Mouse (Mus musculus) ES-Bruce4 (cell line): Measurements from ENCODE around the gene Selplg. TPM values are rescaled to one million over a fixed set of nuclear protein-coding genes. Genes with fewer than 3 reads are reported as not detected.

Source experiments
- H3K27ac ChIP-seq: 2 replicates; pipeline ENCODE4 v1.5.1; 2012; ENCODE audit warnings: low read length, inconsistent platforms; ENCODE audit not compliant: insufficient read depth
- H3K27me3 ChIP-seq: 2 replicates; pipeline ENCODE4 v1.6.1; 2012; ENCODE audit warnings: mild to moderate bottlenecking, low read length, inconsistent platforms; ENCODE audit not compliant: control insufficient read depth, poor library complexity, insufficient read depth, severe bottlenecking
- H3K36me3 ChIP-seq: 2 replicates; pipeline ENCODE4 v1.6.1; 2012; ENCODE audit warnings: inconsistent platforms, mild to moderate bottlenecking, low read length, moderate library complexity; ENCODE audit not compliant: control insufficient read depth, poor library complexity, insufficient read depth, severe bottlenecking
- H3K4me1 ChIP-seq: one replicate; pipeline ENCODE4 v1.8.1; 2011; ENCODE audit warnings: low read length; ENCODE audit not compliant: control insufficient read depth, insufficient read depth
- H3K4me3 ChIP-seq: 2 replicates; pipeline ENCODE4 v1.5.1; 2011; ENCODE audit warnings: low read depth, mild to moderate bottlenecking, low read length
- H3K9ac ChIP-seq: 2 replicates; pipeline ENCODE4 v1.6.1; 2012; ENCODE audit warnings: low read depth, mild to moderate bottlenecking, inconsistent platforms; ENCODE audit not compliant: poor library complexity, severe bottlenecking
- H3K9me3 ChIP-seq: replicated peaks from 2 replicates; pipeline ENCODE4 v1.6.1; 2012; ENCODE audit warnings: mild to moderate bottlenecking, low read length, inconsistent platforms; ENCODE audit not compliant: control insufficient read depth, poor library complexity, insufficient read depth, severe bottlenecking
- CTCF ChIP-seq: IDR thresholded peaks from one replicate; pipeline ENCODE4 v1.8.1; 2011; ENCODE audit warnings: low read depth, low read length
- EP300 ChIP-seq: IDR thresholded peaks from 2 replicates; pipeline ENCODE4 v1.6.1; 2011; ENCODE audit warnings: low read depth, low read length; ENCODE audit not compliant: insufficient read depth
- POLR2A ChIP-seq: IDR thresholded peaks from one replicate; pipeline ENCODE4 v1.8.1; 2011; ENCODE audit warnings: low read length; ENCODE audit not compliant: insufficient read depth
- polyA plus RNA-seq: library from polyadenylated mRNA; stranded (reverse); fragments of >200 nt; gene quantifications from 2 replicates; pipeline ENCODE4 v1.2.4, GENCODE M21; 2011; ENCODE audit warnings: low read depth; ENCODE audit not compliant: missing spikeins, insufficient read depth, insufficient read length

The Selplg gene
- polyA plus RNA-seq, 1 experiment: 0.72 TPM

- no peak overlapping the region for H3K9ac ChIP-seq
- H3K4me1 ChIP-seq: peaks cover 1% of the 10 kb centered on the region
- H3K36me3 ChIP-seq: no peaks in the 10 kb centered on the region
- H3K4me3 ChIP-seq: no peak overlapping the region
- TF ChIP-seq POLR2A (no peak), CTCF (no peak), EP300 (no peak)
- no peaks in the 10 kb centered on the region for H3K27me3 ChIP-seq
- H3K27ac ChIP-seq: no peak overlapping the region
- no peaks in the 10 kb centered on the region for H3K9me3 ChIP-seq
Observed at GRCm38 (mm10) chr5:113864992-113865391, 32.5 kb upstream of the Selplg start.

GRCm38 (mm10) chr5:113863994-113864393, 31.6 kb upstream of the Selplg start:
- Histone ChIP-seq H3K4me3 (no peak overlapping the region), H3K36me3 (no peaks in the 10 kb centered on the region), H3K9ac (no peak overlapping the region), H3K27me3 (no peaks in the 10 kb centered on the region), H3K4me1 (peaks cover 1% of the 10 kb centered on the region), H3K9me3 (no peaks in the 10 kb centered on the region), H3K27ac (no peak overlapping the region)
- TF ChIP-seq CTCF (no peak), POLR2A (no peak), EP300 (no peak)

- H3K27me3 ChIP-seq: no peaks in the 10 kb centered on the region
- H3K9me3 ChIP-seq: no peaks in the 10 kb centered on the region
- no peak overlapping the region for H3K4me3 ChIP-seq
- H3K27ac ChIP-seq: no peak overlapping the region
- H3K36me3 ChIP-seq: no peaks in the 10 kb centered on the region
- H3K9ac ChIP-seq: no peak overlapping the region
- peaks cover 1% of the 10 kb centered on the region for H3K4me1 ChIP-seq
- TF ChIP-seq CTCF: no peak
- TF ChIP-seq EP300: no peak
- no peak for TF ChIP-seq POLR2A
Observed at GRCm38 (mm10) chr5:113862418-113862817, 30.0 kb upstream of the Selplg start.

- no peaks in the 10 kb centered on the region for H3K36me3 ChIP-seq
- no peak for TF ChIP-seq POLR2A
- TF ChIP-seq CTCF: peak; percentile 84
Observed at GRCm38 (mm10) chr5:113861294-113861693, 28.9 kb upstream of the Selplg start.

GRCm38 (mm10) chr5:113858971-113859370, 26.5 kb upstream of the Selplg start:
- peaks cover 3% of the 10 kb centered on the region for H3K4me1 ChIP-seq
- H3K9me3 ChIP-seq: no peaks in the 10 kb centered on the region
- H3K27ac ChIP-seq: no peak overlapping the region
- H3K36me3 ChIP-seq: no peaks in the 10 kb centered on the region
- H3K27me3 ChIP-seq: no peaks in the 10 kb centered on the region
- H3K9ac ChIP-seq: no peak overlapping the region
- 0 out of 2 replicates have a peak, but pooled peaks have one; percentile 19 for TF ChIP-seq EP300
- TF ChIP-seq CTCF: no peak
- no peak overlapping the region for H3K4me3 ChIP-seq

More at GRCm38 (mm10) chr5:113861294-113861693, 28.9 kb upstream of the Selplg start:
- H3K4me3 ChIP-seq: no peak overlapping the region
- H3K9me3 ChIP-seq: no peaks in the 10 kb centered on the region
- no peak overlapping the region for H3K27ac ChIP-seq
- H3K9ac ChIP-seq: no peak overlapping the region
- peaks cover 1% of the 10 kb centered on the region for H3K4me1 ChIP-seq
- no peaks in the 10 kb centered on the region for H3K27me3 ChIP-seq

GRCm38 (mm10) chr5:113858550-113858949, 26.1 kb upstream of the Selplg start:
- H3K36me3 ChIP-seq: no peaks in the 10 kb centered on the region
- H3K4me1 ChIP-seq: peaks cover 3% of the 10 kb centered on the region
- H3K9ac ChIP-seq: no peak overlapping the region
- H3K27ac ChIP-seq: no peak overlapping the region
- no peaks in the 10 kb centered on the region for H3K27me3 ChIP-seq
- no peaks in the 10 kb centered on the region for H3K9me3 ChIP-seq
- no peak overlapping the region for H3K4me3 ChIP-seq
- no peak for TF ChIP-seq EP300
- no peak for TF ChIP-seq CTCF
- no peak for TF ChIP-seq POLR2A
